Mouse (Mus musculus): ENCODE data around the gene Wdr20. TPM values are rescaled to one million over a fixed set of nuclear protein-coding genes. Genes with fewer than 3 reads are reported as not detected.
"Not testable (repeated sequence)": the region's sequence is repeated elsewhere in the genome, so short reads cannot be mapped to it uniquely, and the experiment has no call there.

Gene Wdr20
- polyA plus RNA-seq, 1 experiment from 2014 or later: 27.0 TPM

- Histone ChIP-seq H3K36me3 (no peaks in the 10 kb centered on the region), H3K27ac (no peak overlapping the region), H3K9me3 (replicated peaks) (no peaks in the 10 kb centered on the region), H3K4me1 (peaks cover 7% of the 10 kb centered on the region), H3K4me3 (no peak overlapping the region), H3K27me3 (ENCODE audit: low read depth, poor library complexity, severe bottlenecking) (peaks cover 10% of the 10 kb centered on the region; the same call in 1 of the 2 replicates)
- 85% methylated on average over 5 of the region's 5 CpGs for WGBS
- DNase-seq (ENCODE audit: low spot score): no peak
Observed at GRCm38 (mm10) chr12:110725489-110725888, 12.3 kb upstream of the Wdr20 start.

- no peak overlapping the region for H3K27ac ChIP-seq
- H3K4me1 ChIP-seq: peaks cover 7% of the 10 kb centered on the region
- H3K36me3 ChIP-seq: no peaks in the 10 kb centered on the region
- no peaks in the 10 kb centered on the region for H3K9me3 ChIP-seq (replicated peaks)
- 64% methylated on average over 1 of the region's 1 CpGs for WGBS
- no peak for DNase-seq (ENCODE audit: low spot score)
- 0 out of 2 replicates have a peak, but pooled peaks cover 5% of the 10 kb centered on the region for H3K27me3 ChIP-seq (ENCODE audit: low read depth, poor library complexity, severe bottlenecking)
- H3K4me3 ChIP-seq: no peak overlapping the region
Observed at GRCm38 (mm10) chr12:110726428-110726827, 11.3 kb upstream of the Wdr20 start.

GRCm38 (mm10) chr12:110733254-110733653 lies 4.5 kb upstream of the Wdr20 start:
- H3K4me1 ChIP-seq: peaks cover 11% of the 10 kb centered on the region
- H3K27me3 ChIP-seq (ENCODE audit: low read depth, poor library complexity, severe bottlenecking): peaks cover 25% of the 10 kb centered on the region
- not testable (repeated sequence) for DNase-seq (ENCODE audit: low spot score); H3K9me3 ChIP-seq (replicated peaks); H3K4me3 ChIP-seq; H3K27ac ChIP-seq; H3K36me3 ChIP-seq
- WGBS: 96% methylated on average over 3 of the region's 3 CpGs

- peak; percentile 34 for DNase-seq (ENCODE audit: low spot score)
- Histone ChIP-seq H3K36me3 (no peaks in the 10 kb centered on the region), H3K4me1 (peaks cover 27% of the 10 kb centered on the region), H3K27me3 (ENCODE audit: low read depth, poor library complexity, severe bottlenecking) (peaks cover 20% of the 10 kb centered on the region), H3K9me3 (replicated peaks) (no peaks in the 10 kb centered on the region), H3K27ac (no peak overlapping the region), H3K4me3 (peak overlapping the region; percentile 100)
- WGBS: 19% methylated on average over 4 of the region's 4 CpGs
Observed at GRCm38 (mm10) chr12:110736641-110737040, 1.1 kb upstream of the Wdr20 start.

GRCm38 (mm10) chr12:110738158-110738921 lies 596 bp downstream of the Wdr20 start:
- Histone ChIP-seq H3K4me3 (peak overlapping the region; percentile 100), H3K4me1 (peaks cover 27% of the 10 kb centered on the region), H3K9me3 (replicated peaks) (no peaks in the 10 kb centered on the region), H3K27me3 (ENCODE audit: low read depth, poor library complexity, severe bottlenecking) (peaks cover 20% of the 10 kb centered on the region), H3K27ac (peak overlapping the region; percentile 92), H3K36me3 (peaks cover 13% of the 10 kb centered on the region)
- no peak for DNase-seq (ENCODE audit: low spot score)
- WGBS: under 1% methylated on average over 72 of the region's 72 CpGs

- no peak for DNase-seq (ENCODE audit: low spot score)
- Histone ChIP-seq H3K4me1 (no peaks in the 10 kb centered on the region), H3K27me3 (ENCODE audit: low read depth, poor library complexity, severe bottlenecking) (no peaks in the 10 kb centered on the region), H3K4me3 (no peak overlapping the region), H3K36me3 (peaks cover 29% of the 10 kb centered on the region), H3K27ac (no peak overlapping the region), H3K9me3 (replicated peaks) (no peaks in the 10 kb centered on the region)
- 81% methylated on average over 10 of the region's 10 CpGs for WGBS
Observed at GRCm38 (mm10) chr12:110750770-110751439, 13.2 kb downstream of the Wdr20 start.

- Histone ChIP-seq H3K4me3 (no peak overlapping the region), H3K27me3 (ENCODE audit: low read depth, poor library complexity, severe bottlenecking) (no peaks in the 10 kb centered on the region), H3K9me3 (replicated peaks) (no peaks in the 10 kb centered on the region), H3K4me1 (no peaks in the 10 kb centered on the region), H3K27ac (no peak overlapping the region), H3K36me3 (peaks cover 25% of the 10 kb centered on the region)
- DNase-seq (ENCODE audit: low spot score): no peak
Observed at GRCm38 (mm10) chr12:110752703-110753102, 15.0 kb downstream of the Wdr20 start.

- no peaks in the 10 kb centered on the region for H3K9me3 ChIP-seq (replicated peaks)
- no peak overlapping the region for H3K27ac ChIP-seq
- H3K27me3 ChIP-seq (ENCODE audit: low read depth, poor library complexity, severe bottlenecking): no peaks in the 10 kb centered on the region
- H3K4me3 ChIP-seq: no peak overlapping the region
- H3K4me1 ChIP-seq: no peaks in the 10 kb centered on the region
- H3K36me3 ChIP-seq: peaks cover 25% of the 10 kb centered on the region
- 94% methylated on average over 4 of the region's 4 CpGs for WGBS
- no peak for DNase-seq (ENCODE audit: low spot score)
Observed at GRCm38 (mm10) chr12:110753976-110754375, 16.2 kb downstream of the Wdr20 start.

GRCm38 (mm10) chr12:110757161-110757560 lies 19.4 kb downstream of the Wdr20 start:
- Histone ChIP-seq H3K4me3 (no peak overlapping the region), H3K36me3 (peaks cover 25% of the 10 kb centered on the region), H3K4me1 (no peaks in the 10 kb centered on the region), H3K27ac (no peak overlapping the region), H3K9me3 (replicated peaks) (no peaks in the 10 kb centered on the region), H3K27me3 (ENCODE audit: low read depth, poor library complexity, severe bottlenecking) (no peaks in the 10 kb centered on the region)
- WGBS: 89% methylated on average over 3 of the region's 3 CpGs
- no peak for DNase-seq (ENCODE audit: low spot score)

- Histone ChIP-seq H3K27ac (no peak overlapping the region), H3K4me3 (no peak overlapping the region), H3K36me3 (peaks cover 26% of the 10 kb centered on the region), H3K4me1 (no peaks in the 10 kb centered on the region), H3K9me3 (replicated peaks) (no peaks in the 10 kb centered on the region), H3K27me3 (ENCODE audit: low read depth, poor library complexity, severe bottlenecking) (no peaks in the 10 kb centered on the region)
- 91% methylated on average over 8 of the region's 8 CpGs for WGBS
- DNase-seq (ENCODE audit: low spot score): no peak
Observed at GRCm38 (mm10) chr12:110758932-110759331, 21.2 kb downstream of the Wdr20 start.

- no peak overlapping the region for H3K27ac ChIP-seq
- WGBS: 85% methylated on average over 2 of the region's 2 CpGs
- H3K4me3 ChIP-seq: no peak overlapping the region
- no peaks in the 10 kb centered on the region for H3K4me1 ChIP-seq
- no peak for DNase-seq (ENCODE audit: low spot score)
- H3K27me3 ChIP-seq (ENCODE audit: low read depth, poor library complexity, severe bottlenecking): no peaks in the 10 kb centered on the region
- H3K36me3 ChIP-seq: 0 out of 2 replicates have a peak, but pooled peaks cover 9% of the 10 kb centered on the region
- H3K9me3 ChIP-seq (replicated peaks): no peaks in the 10 kb centered on the region
Observed at GRCm38 (mm10) chr12:110762321-110762720, 24.6 kb downstream of the Wdr20 start.

GRCm38 (mm10) chr12:110764531-110764930 lies 26.8 kb downstream of the Wdr20 start:
- Histone ChIP-seq H3K4me1 (0 out of 2 replicates have a peak, but pooled peaks cover 1% of the 10 kb centered on the region), H3K36me3 (0 out of 2 replicates have a peak, but pooled peaks cover 7% of the 10 kb centered on the region), H3K27me3 (ENCODE audit: low read depth, poor library complexity, severe bottlenecking) (no peaks in the 10 kb centered on the region), H3K4me3 (no peak overlapping the region), H3K9me3 (replicated peaks) (no peaks in the 10 kb centered on the region), H3K27ac (no peak overlapping the region)
- 92% methylated on average over 5 of the region's 5 CpGs for WGBS
- no peak for DNase-seq (ENCODE audit: low spot score)

GRCm38 (mm10) chr12:110768562-110768961 lies 30.8 kb downstream of the Wdr20 start:
- DNase-seq (ENCODE audit: low spot score): no peak
- no peaks in the 10 kb centered on the region for H3K27me3 ChIP-seq (ENCODE audit: low read depth, poor library complexity, severe bottlenecking)

More at GRCm38 (mm10) chr12:110768562-110768961, 30.8 kb downstream of the Wdr20 start:
- H3K9me3 ChIP-seq (replicated peaks): no peaks in the 10 kb centered on the region
- H3K4me3 ChIP-seq: no peak overlapping the region
- 0 out of 2 replicates have a peak, but pooled peaks cover 5% of the 10 kb centered on the region for H3K4me1 ChIP-seq
- 0 out of 2 replicates have a peak, but pooled peaks cover under 1% of the 10 kb centered on the region for H3K36me3 ChIP-seq
- no peak overlapping the region for H3K27ac ChIP-seq
